20 mouse cellular contexts compared by ENCODE assay signal in the genomic region with DNA sequence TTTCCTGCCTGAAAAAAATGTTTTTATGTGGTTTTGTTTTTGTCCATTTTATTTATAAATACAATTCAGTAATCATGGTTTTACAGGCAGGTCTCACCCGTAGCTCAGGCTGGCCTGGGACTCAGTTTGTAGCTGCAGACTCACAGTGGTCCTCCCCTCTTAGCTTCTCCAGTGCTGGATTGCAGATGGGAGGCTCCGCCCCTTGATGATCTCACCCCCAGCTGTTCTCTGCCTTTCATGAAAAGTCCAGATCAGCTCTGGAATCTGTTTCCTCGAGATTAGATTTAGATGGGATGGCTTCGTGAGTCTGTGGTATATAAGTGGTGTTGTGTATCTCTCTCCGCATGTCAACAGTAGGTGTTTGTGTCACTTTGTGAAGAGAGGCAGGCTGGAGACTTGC. TPM values are rescaled to one million over a fixed set of nuclear protein-coding genes. Genes with fewer than 3 reads are reported as not detected.
A peak's percentile ranks its signal among the peaks of the same experiment; 100 is the strongest.
DNase-seq lines count a peak whose midpoint lies in the region; ATAC-seq lines count a peak whose summit lies in the region.
"Had no signal": no experiment of that assay in that cellular context is flagged by ENCODE, and none has a peak within 500 bp of the region (broad histone marks: within the 10 kb centered on the region; RNA-seq: fewer than 3 reads in every experiment).

No protein-coding gene starts in this region.

- no peaks in the 10 kb centered on the region for H3K27me3 ChIP-seq in intestine, embryonic 16.5 days (replicated peaks; ENCODE audit: control insufficient read depth, insufficient read depth, low read length)
- H3K27me3 ChIP-seq: embryonic facial prominence, embryonic 13.5 days; forebrain, embryonic 13.5 days; hindbrain, embryonic 15.5 days had no signal

- no peaks in the 10 kb centered on the region for H3K4me1 ChIP-seq in intestine, embryonic 16.5 days (ENCODE audit: control insufficient read depth, insufficient read depth, low read length)
- H3K4me1 ChIP-seq: embryonic facial prominence, embryonic 13.5 days; hindbrain, embryonic 15.5 days had no signal

- 43% methylated on average over 5 of the region's 5 CpGs for WGBS in intestine, embryonic 16.5 days

- DNase-seq in adrenal gland, postnatal 36 days, result peak; percentile 7 to 59
- no peak for DNase-seq in adrenal gland, adult 8-10 months
- DNase-seq in kidney, postnatal 4 days, result peak; percentile 35 to 45
- no peak for DNase-seq in kidney, adult 8-10 months
- peak; percentile 28 for DNase-seq in MN1 (ENCODE audit: low spot score)
- DNase-seq in layer of hippocampus, adult 8-10 months (ENCODE audit: low spot score in 2 of 2), result no peak
- DNase-seq in left cerebral cortex, adult 8-10 months (ENCODE audit: low spot score in 2 of 2), result no peak
- DNase-seq: adrenal gland, postnatal 10 days; B cell, adult 2 months; cerebellum, adult 18-20 months; liver; right cerebral cortex, adult 18-20 months; thymus, adult 2 months had no signal

- ATAC-seq in intestine, embryonic 16.5 days, result 0 out of 2 replicates have a peak, but pooled peaks have one; percentile 31
- ATAC-seq: forebrain, embryonic 13.5 days; midbrain, embryonic 16.5 days had no signal

- no peak overlapping the region for H3K27ac ChIP-seq in intestine, embryonic 16.5 days (ENCODE audit: low read length)
- H3K27ac ChIP-seq: embryonic facial prominence, embryonic 13.5 days; forebrain, embryonic 13.5 days; hindbrain, embryonic 15.5 days; macrophage had no signal

- no peaks in the 10 kb centered on the region for H3K36me3 ChIP-seq in intestine, embryonic 16.5 days (ENCODE audit: control insufficient read depth, insufficient read depth, low read length)
- H3K36me3 ChIP-seq: embryonic facial prominence, embryonic 13.5 days had no signal

- no peak overlapping the region for H3K9ac ChIP-seq in intestine, embryonic 16.5 days (ENCODE audit: low read depth, low read length)
- H3K9ac ChIP-seq: embryonic facial prominence, embryonic 13.5 days; forebrain, embryonic 13.5 days; hindbrain, embryonic 15.5 days had no signal

- H3K4me3 ChIP-seq in intestine, embryonic 16.5 days (ENCODE audit: low read length), result no peak overlapping the region
- H3K4me3 ChIP-seq: embryonic facial prominence, embryonic 13.5 days; forebrain, embryonic 13.5 days; hindbrain, embryonic 15.5 days had no signal

- H3K4me2 ChIP-seq in intestine, embryonic 16.5 days (ENCODE audit: low read depth, low read length), result no peak overlapping the region
- H3K4me2 ChIP-seq: embryonic facial prominence, embryonic 13.5 days; forebrain, embryonic 13.5 days; hindbrain, embryonic 15.5 days had no signal

- no peaks in the 10 kb centered on the region for H3K9me3 ChIP-seq in intestine, embryonic 16.5 days (ENCODE audit: control insufficient read depth, low read length)
- H3K9me3 ChIP-seq: embryonic facial prominence, embryonic 13.5 days; forebrain, embryonic 13.5 days; G1E; hindbrain, embryonic 15.5 days had no signal

RNA-seq across cellular contexts. Expression of a gene that starts 24.6 kb away (rescaled TPM):
- 10 to 100 TPM; 16.7 to 24.6 TPM for total RNA-seq in adrenal gland, postnatal 36 days (2021)
- 10 to 100 TPM; 18.7 to 26.7 (median 22.0) TPM for total RNA-seq in adrenal gland, adult 8-10 months (2022)
- polyA plus RNA-seq in intestine, embryonic 16.5 days (2015; fragmentation: Nextera tagmentation; extraction: Ambion mirVana), result 21.7 and 23.8 TPM in 2 replicates
- total RNA-seq in layer of hippocampus, adult 8-10 months (2022), result 10 to 100 TPM; 47.4 to 51.6 (median 48.0) TPM
- 10 to 100 TPM; 41.2 to 47.4 (median 44.8) TPM for total RNA-seq in left cerebral cortex, adult 8-10 months (2022)

Comparison
In these comparisons a context has a peak if more than half of its experiments do, and no peak if none do; other contexts are left out.
1. DNase-seq: peak in adrenal gland, postnatal 36 days (2 of 2), kidney, postnatal 4 days (2 of 2) and MN1 (single experiment); none in adrenal gland, adult 8-10 months (single experiment), kidney, adult 8-10 months (0 of 2), layer of hippocampus, adult 8-10 months (0 of 2) and left cerebral cortex, adult 8-10 months (0 of 2).